Mouse (Mus musculus) adrenal gland, adult (tissue): ENCODE measurements around the gene Trpc4ap.

Experiments used
- DNase-seq, 2 experiments: peaks; one replicate each; pipeline ENCODE4 v3.0.0; 2022 to 2023; ENCODE audit warnings: low spot score in 1 of 2; ENCODE audit not compliant: inconsistent age in 2 of 2

The Trpc4ap gene

GRCm38 (mm10) chr2:155641540-155642472 lies 50.4 kb downstream of the Trpc4ap start:
- no peak for DNase-seq

- DNase-seq, result peak in 1 of 2 experiments; percentile 52
Observed at GRCm38 (mm10) chr2:155640656-155641055, 51.5 kb downstream of the Trpc4ap start.

DNA sequence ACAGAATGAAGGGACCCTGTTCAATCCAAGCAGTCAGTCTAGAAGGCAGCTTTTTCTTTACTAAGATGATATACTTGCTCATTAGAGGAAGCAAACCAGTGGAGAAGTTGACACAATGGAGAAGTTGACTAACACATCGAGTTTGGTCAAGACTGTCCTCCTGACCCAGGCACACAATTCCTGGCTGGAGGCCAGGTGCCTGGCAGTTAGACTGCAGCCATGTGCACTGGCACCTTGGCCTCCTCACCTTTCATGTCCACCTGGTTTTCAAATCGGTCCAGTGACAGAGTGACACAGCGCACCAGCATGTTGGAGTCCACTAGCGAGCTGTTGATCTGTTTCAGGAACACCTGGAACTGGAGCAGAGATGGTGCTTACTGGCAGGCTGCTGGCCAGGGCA lies 54.8 kb downstream of the Trpc4ap start:
- no peak for DNase-seq

GRCm38 (mm10) chr2:155636881-155637280 lies 55.3 kb downstream of the Trpc4ap start:
- DNase-seq, result no peak

DNA sequence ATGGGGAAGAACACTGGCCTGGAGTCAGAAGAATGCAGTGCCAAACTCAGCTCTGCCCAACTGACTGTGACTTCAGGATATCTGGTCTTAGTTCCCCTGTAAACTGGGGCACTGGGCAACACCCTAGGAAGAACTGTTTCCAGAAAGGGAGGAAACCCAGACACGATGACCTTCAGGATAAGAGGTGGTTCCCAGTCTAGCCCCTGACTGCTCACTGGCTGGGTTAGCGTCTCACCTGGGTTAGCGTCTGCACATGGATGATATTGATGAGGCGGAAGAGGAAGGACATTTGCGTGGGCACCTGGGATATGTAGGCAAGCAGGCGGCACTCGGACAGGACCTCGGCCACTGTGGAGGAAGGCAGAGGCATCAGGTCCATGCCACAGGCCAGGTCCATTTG lies 56.2 kb downstream of the Trpc4ap start:
- no peak for DNase-seq

GRCm38 (mm10) chr2:155634562-155634961 lies 57.6 kb downstream of the Trpc4ap start:
- DNase-seq, result peak in 1 of 2 experiments; percentile 66

DNA sequence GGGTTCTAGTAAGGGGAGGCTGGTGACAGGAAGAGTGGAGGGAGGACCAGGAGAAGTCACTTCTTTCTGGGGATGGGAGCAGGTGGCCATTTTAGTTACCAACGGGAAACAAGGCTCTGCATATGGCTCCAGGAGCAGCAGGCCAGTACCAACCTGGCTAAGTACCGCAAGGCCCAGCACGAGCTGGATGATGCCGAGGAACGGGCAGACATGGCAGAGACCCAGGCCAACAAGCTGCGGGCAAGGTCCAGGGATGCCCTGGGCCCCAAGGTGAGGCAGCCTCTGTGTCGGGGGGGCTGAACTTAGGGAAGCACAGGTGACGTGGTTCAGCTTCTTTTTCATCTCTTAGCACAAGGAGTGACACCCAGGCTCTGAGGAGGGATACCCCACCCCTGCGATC lies 58.5 kb downstream of the Trpc4ap start:
- DNase-seq, result no peak

- DNase-seq, result no peak
Observed at GRCm38 (mm10) chr2:155633121-155633520, 59.1 kb downstream of the Trpc4ap start.

- DNase-seq, result no peak
Observed at GRCm38 (mm10) chr2:155632138-155632936, 59.8 kb downstream of the Trpc4ap start.

GRCm38 (mm10) chr2:155630590-155631416 lies 61.4 kb downstream of the Trpc4ap start:
- DNase-seq, result peak; percentile 63 to 76

DNA sequence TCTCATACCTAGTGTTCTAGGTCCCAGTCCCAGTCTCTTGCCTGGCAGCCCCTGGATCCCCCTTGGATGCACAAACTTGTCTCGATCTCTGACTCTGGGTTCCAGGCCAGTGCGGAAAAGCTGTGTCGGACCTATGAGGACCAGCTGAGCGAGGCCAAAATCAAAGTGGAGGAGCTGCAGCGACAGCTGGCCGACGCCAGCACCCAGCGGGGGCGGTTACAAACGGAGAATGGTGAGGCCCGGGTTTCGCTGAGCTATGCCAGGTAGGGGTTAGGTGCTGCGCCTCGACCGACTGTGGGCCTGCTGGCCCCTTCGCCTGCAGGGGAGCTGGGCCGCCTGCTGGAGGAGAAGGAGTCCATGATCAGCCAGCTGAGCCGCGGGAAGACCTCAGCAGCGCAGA lies 62.0 kb downstream of the Trpc4ap start:
- DNase-seq, result peak in 1 of 2 experiments; percentile 38

DNA sequence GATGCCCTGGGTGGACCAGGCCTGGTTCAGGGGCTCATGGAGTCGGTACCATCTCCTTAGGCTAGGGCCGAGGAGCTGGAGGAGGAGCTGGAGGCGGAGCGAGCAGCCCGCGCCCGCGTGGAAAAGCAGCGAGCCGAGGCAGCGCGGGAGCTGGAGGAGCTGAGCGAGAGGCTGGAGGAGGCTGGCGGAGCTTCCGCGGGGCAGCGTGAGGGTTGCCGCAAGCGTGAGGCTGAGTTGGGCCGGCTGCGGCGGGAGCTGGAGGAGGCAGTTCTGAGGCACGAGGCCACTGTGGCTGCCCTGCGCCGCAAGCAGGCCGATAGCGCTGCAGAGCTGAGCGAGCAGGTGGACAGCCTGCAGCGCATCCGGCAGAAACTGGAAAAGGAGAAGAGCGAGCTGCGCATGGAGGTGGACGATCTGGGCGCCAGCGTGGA lies 62.9 kb downstream of the Trpc4ap start:
- DNase-seq, result peak; percentile 41 to 64

- DNase-seq, result peak in 1 of 2 experiments; percentile 22
Observed at GRCm38 (mm10) chr2:155628519-155628918, 63.7 kb downstream of the Trpc4ap start.

DNA sequence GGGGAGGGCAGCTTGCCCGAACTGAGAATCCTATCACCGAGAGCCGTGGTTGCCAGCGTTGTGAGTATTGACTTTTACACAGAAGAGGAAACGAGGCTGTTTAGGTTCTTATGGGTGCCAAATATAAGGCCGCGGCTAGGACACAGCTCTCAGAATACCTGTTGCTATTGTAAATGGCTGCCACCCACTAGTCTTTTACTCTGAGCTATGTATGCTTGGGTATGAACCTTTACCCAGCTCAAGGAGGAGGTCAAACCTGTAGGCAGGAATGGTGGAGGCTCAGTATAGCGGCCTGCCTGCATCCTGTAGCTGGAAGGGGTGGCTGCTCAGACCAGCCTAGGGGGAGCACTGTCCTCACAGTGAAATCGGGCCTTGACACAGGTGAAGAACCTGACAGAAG lies 64.1 kb downstream of the Trpc4ap start:
- DNase-seq, result no peak

DNA sequence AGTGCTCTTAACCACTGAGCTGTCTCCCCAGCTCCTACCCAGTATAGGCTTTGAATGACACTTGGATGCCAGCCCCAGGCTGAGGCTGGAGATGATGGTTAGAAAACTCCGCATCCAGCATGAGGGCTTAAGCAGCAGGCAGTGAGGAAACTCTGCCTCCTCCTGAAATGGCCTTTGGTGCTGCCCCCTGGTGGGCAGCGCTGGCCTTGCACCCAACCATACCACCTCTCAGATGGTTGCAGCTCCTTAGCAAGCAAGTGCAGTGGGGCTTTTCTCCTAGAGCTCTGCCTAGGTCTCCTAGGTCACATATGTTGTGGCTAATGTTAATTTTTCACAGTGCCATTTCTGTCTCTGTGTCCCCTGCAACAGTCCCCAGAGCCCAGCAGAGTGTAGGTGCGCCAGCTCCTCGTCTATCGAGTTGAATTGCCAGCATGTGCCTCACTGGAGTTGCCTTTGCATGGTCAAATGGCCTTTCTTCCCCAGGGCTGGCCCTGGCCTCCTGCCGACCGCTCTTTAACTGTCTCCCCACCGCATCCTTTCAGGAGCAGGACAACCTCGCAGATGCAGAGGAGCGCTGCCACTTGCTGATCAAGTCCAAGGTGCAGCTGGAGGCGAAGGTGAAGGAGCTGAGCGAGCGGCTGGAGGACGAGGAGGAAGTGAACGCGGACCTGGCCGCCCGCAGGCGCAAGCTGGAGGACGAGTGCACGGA lies 65.0 kb downstream of the Trpc4ap start:
- DNase-seq, result peak; percentile 66 to 89

DNA sequence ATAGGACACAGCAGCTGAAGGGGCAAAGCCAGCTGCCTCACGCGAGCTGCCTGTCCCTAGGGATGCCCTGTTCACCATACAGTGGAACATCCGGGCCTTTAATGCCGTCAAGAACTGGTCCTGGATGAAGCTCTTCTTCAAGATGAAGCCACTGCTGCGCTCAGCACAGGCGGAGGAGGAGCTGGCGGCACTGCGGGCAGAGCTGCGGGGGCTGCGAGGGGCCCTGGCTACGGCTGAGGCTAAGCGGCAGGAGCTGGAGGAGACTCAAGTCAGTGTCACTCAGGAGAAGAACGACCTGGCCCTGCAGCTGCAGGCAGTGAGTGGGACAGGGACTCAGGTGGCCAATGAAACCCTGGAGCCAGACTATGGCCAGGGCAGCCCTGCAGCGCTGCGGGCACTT lies 65.9 kb downstream of the Trpc4ap start:
- no peak for DNase-seq

DNA sequence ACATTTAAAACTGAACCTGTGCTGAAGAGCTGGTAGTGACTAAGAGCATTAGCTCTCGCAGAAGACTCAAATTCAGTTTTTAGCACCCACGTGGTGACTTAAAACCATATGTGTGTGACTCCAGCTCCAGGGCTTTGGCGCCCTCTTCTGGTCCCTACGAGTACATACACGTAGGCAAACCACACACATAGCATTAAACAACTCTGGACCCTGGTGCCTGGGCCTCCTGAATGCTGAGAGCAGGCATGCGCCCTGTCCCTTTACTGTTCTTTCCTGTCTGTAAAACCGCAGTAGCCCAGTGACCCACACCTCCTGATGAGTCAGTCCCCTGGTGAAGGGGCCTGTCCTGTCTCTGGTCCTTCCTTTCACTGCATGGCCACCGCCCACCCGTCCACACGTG lies 67.5 kb downstream of the Trpc4ap start:
- peak in 1 of 2 experiments; percentile 63 for DNase-seq

GRCm38 (mm10) chr2:155623996-155624395 lies 68.2 kb downstream of the Trpc4ap start:
- no peak for DNase-seq

DNA sequence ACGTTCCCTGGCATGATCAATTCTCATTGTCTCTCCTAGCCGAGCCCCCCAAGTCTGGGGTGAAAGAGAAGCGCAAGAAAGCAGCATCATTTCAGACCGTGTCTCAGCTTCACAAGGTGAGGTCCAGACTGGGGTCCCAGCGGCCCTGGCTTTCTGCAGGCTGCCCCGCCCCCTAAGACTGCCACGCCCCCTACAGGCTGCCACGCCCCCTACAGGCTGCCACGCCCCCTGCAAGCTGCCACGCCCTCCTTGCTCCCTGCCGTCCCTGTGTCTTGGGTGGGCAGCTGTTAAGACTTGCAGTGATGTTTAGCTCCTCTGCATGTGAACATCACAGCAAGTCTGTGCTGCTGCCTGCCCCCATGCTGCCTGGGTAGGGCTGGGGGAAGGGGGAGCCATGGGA lies 69.6 kb downstream of the Trpc4ap start:
- DNase-seq, result no peak

DNA sequence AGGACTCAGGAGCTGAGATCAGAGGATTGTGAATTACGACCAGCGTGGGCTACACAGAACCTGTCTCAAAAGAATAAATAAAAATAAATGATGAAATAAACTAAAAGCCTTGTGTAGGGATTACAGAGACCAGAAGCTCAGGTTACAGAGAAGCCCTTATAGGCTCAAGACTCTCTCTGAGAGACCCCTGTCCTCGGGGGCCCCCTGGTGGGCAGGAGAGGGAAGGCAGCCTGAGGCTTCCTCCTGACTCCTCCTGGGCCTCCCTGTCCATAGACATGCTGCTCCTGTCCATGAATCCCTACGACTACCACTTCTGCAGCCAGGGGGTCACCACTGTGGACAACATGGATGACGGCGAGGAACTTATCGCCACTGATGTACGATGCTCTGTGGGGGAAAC lies 72.4 kb downstream of the Trpc4ap start:
- DNase-seq, result peak; percentile 87 to 96
